Mouse (Mus musculus) embryonic facial prominence, embryonic 13.5 days (tissue): ENCODE data around the gene Ctns. TPM values are rescaled to one million over a fixed set of nuclear protein-coding genes. Genes with fewer than 3 reads are reported as not detected.

Experiments used
- ATAC-seq: fragments of 200-750 bp; cut with Nextera tagmentation; 2 replicates; pipeline ENCODE4 v1.8.0; 2017; ENCODE audit warnings: low read depth; ENCODE audit not compliant: insufficient number of reproducible peaks, insufficient read depth, low FRiP score, low TSS enrichment
- H3K27ac ChIP-seq: fragments of 300-500 bp; sonication (generic); 2 replicates; pipeline ENCODE4 v1.5.1; 2015; ENCODE audit warnings: moderate library complexity, mild to moderate bottlenecking, inconsistent platforms
- H3K27me3 ChIP-seq: fragments of 300-500 bp; sonication (generic); 2 replicates; pipeline ENCODE4 v1.6.1; 2015; ENCODE audit warnings: mild to moderate bottlenecking, inconsistent platforms
- H3K36me3 ChIP-seq: fragments of 300-500 bp; sonication (generic); 2 replicates; pipeline ENCODE4 v1.6.1; 2015; ENCODE audit warnings: mild to moderate bottlenecking, inconsistent platforms
- H3K4me1 ChIP-seq: fragments of 300-500 bp; sonication (generic); 2 replicates; pipeline ENCODE4 v1.6.1; 2015; ENCODE audit warnings: inconsistent platforms
- H3K4me2 ChIP-seq: fragments of 300-500 bp; sonication (generic); 2 replicates; pipeline ENCODE4 v1.6.1; 2015; ENCODE audit warnings: moderate library complexity, mild to moderate bottlenecking, inconsistent platforms
- H3K4me3 ChIP-seq: fragments of 300-500 bp; sonication (generic); 2 replicates; pipeline ENCODE4 v1.5.1; 2015; ENCODE audit warnings: mild to moderate bottlenecking, inconsistent platforms
- H3K9ac ChIP-seq: fragments of 300-500 bp; sonication (generic); 2 replicates; pipeline ENCODE4 v1.6.1; 2015; ENCODE audit warnings: mild to moderate bottlenecking, inconsistent platforms
- H3K9me3 ChIP-seq: fragments of 300-500 bp; sonication (generic); 2 replicates; pipeline ENCODE4 v1.6.1; 2016; ENCODE audit warnings: inconsistent platforms
- WGBS: fragments of 180-500 bp; shearing (Covaris S2); methylation state at CpG from one replicate; pipeline ENCODE4 v1.1.7; 2015; ENCODE audit warnings: mixed read lengths; 5-methylcytosine and 5-hydroxymethylcytosine counted together
- polyA plus RNA-seq: library from polyadenylated mRNA; unstranded; fragments of >200 nt; fragmentation: Nextera tagmentation; extraction: Ambion mirVana; gene quantifications from 2 replicates; pipeline ENCODE4 v1.2.1, GENCODE M21; 2015

Gene Ctns
- polyA plus RNA-seq, 1 experiment from 2014 or later, result 23.6 TPM

DNA sequence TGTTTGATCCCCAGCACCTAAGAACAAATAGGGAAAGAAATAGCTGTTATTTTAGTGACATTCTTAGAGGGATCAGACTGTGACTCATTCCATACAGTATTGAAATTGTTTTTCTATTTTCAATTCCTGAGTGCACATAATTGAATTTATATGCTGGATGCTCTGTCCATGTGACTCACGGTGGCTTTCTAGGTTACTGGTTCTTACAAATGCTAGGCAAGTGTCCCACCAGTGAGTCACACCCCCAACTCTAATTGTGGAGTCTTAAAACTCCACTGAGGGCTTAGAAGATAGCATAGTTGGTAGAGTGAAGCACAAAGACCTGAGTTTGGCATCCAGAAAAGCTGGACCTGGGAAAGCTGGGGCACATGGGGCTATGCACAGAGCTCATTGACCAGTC, 21.8 kb upstream of the Ctns start:
- Histone ChIP-seq H3K36me3 (no peaks in the 10 kb centered on the region), H3K4me2 (no peak overlapping the region), H3K27me3 (no peaks in the 10 kb centered on the region), H3K9ac (no peak overlapping the region), H3K4me3 (no peak overlapping the region), H3K27ac (no peak overlapping the region), H3K4me1 (no peaks in the 10 kb centered on the region), H3K9me3 (no peaks in the 10 kb centered on the region)
- no peak for ATAC-seq
- WGBS, result 84% methylated on average over 1 of the region's 1 CpGs

DNA sequence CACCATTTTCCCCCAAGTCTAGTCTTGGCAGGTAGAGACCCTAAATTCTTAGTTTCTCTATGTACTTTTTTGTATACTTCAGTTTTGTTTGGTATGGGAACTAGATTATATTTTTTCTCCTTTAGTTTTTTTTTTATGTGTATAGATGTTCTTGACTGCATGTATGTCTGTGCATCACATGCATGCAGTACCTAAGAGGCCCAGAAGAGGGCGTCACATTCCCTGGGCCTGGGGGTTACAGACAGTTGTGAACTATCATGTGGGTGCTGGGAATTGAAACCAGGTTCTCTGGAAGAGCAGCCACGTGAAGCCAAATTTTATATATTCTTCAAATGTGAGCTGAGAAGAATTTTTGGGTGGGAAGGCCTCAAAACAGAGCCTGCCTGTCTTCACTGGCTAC, 20.8 kb upstream of the Ctns start:
- Histone ChIP-seq H3K4me2 (no peak overlapping the region), H3K9me3 (no peaks in the 10 kb centered on the region), H3K36me3 (no peaks in the 10 kb centered on the region), H3K27ac (no peak overlapping the region), H3K9ac (no peak overlapping the region), H3K4me3 (no peak overlapping the region), H3K4me1 (no peaks in the 10 kb centered on the region), H3K27me3 (no peaks in the 10 kb centered on the region)
- ATAC-seq, result no peak
- 51% methylated on average over 2 of the region's 2 CpGs for WGBS

GRCm38 (mm10) chr11:73213956-73214355, 15.1 kb upstream of the Ctns start:
- Histone ChIP-seq H3K36me3 (no peaks in the 10 kb centered on the region), H3K4me2 (no peak overlapping the region), H3K4me1 (no peaks in the 10 kb centered on the region), H3K9ac (no peak overlapping the region), H3K27me3 (no peaks in the 10 kb centered on the region), H3K27ac (no peak overlapping the region), H3K4me3 (no peak overlapping the region), H3K9me3 (no peaks in the 10 kb centered on the region)
- ATAC-seq, result no peak
- 75% methylated on average over 3 of the region's 3 CpGs for WGBS

DNA sequence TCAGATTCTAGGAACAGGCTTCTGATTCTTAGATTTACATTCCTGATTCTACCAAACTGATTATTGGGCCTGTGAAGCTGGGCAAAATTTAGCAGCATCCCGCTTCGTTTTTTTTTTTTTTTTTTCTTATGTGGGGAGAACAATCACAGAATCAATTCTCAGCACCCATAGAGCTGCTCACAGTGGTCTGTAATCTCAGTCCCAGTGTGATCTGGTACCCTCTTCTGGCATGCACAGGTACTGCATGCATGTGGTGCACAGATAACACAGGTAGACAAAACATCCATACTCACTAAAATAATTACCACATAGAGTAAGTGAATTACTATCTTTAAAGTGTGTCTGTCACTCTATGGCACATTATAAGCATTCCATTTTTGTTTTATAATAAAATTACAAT, 8.8 kb upstream of the Ctns start:
- no peak overlapping the region for H3K4me2 ChIP-seq
- no peak overlapping the region for H3K4me3 ChIP-seq
- no peak overlapping the region for H3K9ac ChIP-seq
- 78% methylated on average over 2 of the region's 2 CpGs for WGBS
- H3K27ac ChIP-seq, result no peak overlapping the region
- H3K27me3 ChIP-seq, result no peaks in the 10 kb centered on the region
- no peaks in the 10 kb centered on the region for H3K4me1 ChIP-seq
- H3K9me3 ChIP-seq, result no peaks in the 10 kb centered on the region
- no peak for ATAC-seq
- no peaks in the 10 kb centered on the region for H3K36me3 ChIP-seq

GRCm38 (mm10) chr11:73205194-73205593, 6.4 kb upstream of the Ctns start:
- Histone ChIP-seq H3K36me3 (no peaks in the 10 kb centered on the region), H3K4me2 (no peak overlapping the region), H3K9ac (no peak overlapping the region), H3K9me3 (no peaks in the 10 kb centered on the region), H3K4me3 (no peak overlapping the region), H3K27ac (no peak overlapping the region), H3K27me3 (no peaks in the 10 kb centered on the region), H3K4me1 (no peaks in the 10 kb centered on the region)
- 65% methylated on average over 7 of the region's 7 CpGs for WGBS
- no peak for ATAC-seq

DNA sequence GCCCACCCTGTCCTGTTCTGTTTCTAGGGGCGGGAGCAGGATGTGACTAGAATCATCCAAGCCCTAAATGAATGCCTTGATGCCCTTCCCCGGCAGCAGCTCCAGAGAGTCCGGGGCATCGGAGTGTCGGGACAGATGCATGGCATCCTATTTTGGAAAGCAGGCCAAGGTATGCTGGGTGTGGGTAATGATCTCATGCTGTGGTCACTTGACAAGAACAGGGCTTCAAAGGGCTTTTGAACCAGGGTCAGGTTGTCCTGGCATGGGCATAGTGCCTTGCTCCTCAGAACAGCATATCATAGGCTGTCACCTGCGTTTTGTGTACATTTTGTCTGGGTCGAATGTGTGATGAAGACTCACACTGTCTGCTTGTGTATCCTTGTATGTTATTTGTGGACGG, 5.1 kb upstream of the Ctns start:
- Histone ChIP-seq H3K27ac (no peak overlapping the region), H3K27me3 (no peaks in the 10 kb centered on the region), H3K4me2 (no peak overlapping the region), H3K36me3 (no peaks in the 10 kb centered on the region), H3K4me1 (peaks cover 7% of the 10 kb centered on the region; the same call in 1 of the 2 replicates), H3K9me3 (no peaks in the 10 kb centered on the region), H3K4me3 (no peak overlapping the region), H3K9ac (no peak overlapping the region)
- no peak for ATAC-seq
- WGBS, result 85% methylated on average over 8 of the region's 8 CpGs

GRCm38 (mm10) chr11:73201597-73201996, 2.8 kb upstream of the Ctns start:
- H3K4me1 ChIP-seq, result peaks cover 20% of the 10 kb centered on the region
- no peaks in the 10 kb centered on the region for H3K27me3 ChIP-seq
- WGBS, result 23% methylated on average over 4 of the region's 4 CpGs
- no peak for ATAC-seq
- no peak overlapping the region for H3K4me3 ChIP-seq
- no peak overlapping the region for H3K9ac ChIP-seq
- no peak overlapping the region for H3K4me2 ChIP-seq
- no peak overlapping the region for H3K27ac ChIP-seq
- H3K9me3 ChIP-seq, result no peaks in the 10 kb centered on the region
- no peaks in the 10 kb centered on the region for H3K36me3 ChIP-seq

- Histone ChIP-seq H3K4me1 (peaks cover 20% of the 10 kb centered on the region), H3K9me3 (no peaks in the 10 kb centered on the region), H3K27ac (no peak overlapping the region), H3K36me3 (peaks cover under 1% of the 10 kb centered on the region; the same call in 1 of the 2 replicates), H3K27me3 (no peaks in the 10 kb centered on the region), H3K4me3 (no peak overlapping the region), H3K4me2 (no peak overlapping the region), H3K9ac (no peak overlapping the region)
- 59% methylated on average over 2 of the region's 2 CpGs for WGBS
- no peak for ATAC-seq
Observed at GRCm38 (mm10) chr11:73201021-73201420, 2.2 kb upstream of the Ctns start.

- Histone ChIP-seq H3K4me3 (peak overlapping the region; percentile 73), H3K9me3 (no peaks in the 10 kb centered on the region), H3K27me3 (no peaks in the 10 kb centered on the region), H3K4me1 (peaks cover 20% of the 10 kb centered on the region), H3K9ac (peak overlapping the region; percentile 79), H3K4me2 (peak overlapping the region; percentile 95), H3K36me3 (peaks cover 12% of the 10 kb centered on the region), H3K27ac (no peak overlapping the region)
- ATAC-seq, result no peak
- 3% methylated on average over 12 of the region's 12 CpGs for WGBS
Observed at GRCm38 (mm10) chr11:73199879-73200278, 1.0 kb upstream of the Ctns start.

GRCm38 (mm10) chr11:73199230-73199712, 429 bp upstream of the Ctns start, which contains the start of gene Shpk:
TSS of gene Shpk (plus strand) at chr11:73199460.
- H3K9ac ChIP-seq, result peak within 1 kb of the TSS; percentile 82
- under 1% methylated on average over 32 of the region's 32 CpGs for WGBS

DNA sequence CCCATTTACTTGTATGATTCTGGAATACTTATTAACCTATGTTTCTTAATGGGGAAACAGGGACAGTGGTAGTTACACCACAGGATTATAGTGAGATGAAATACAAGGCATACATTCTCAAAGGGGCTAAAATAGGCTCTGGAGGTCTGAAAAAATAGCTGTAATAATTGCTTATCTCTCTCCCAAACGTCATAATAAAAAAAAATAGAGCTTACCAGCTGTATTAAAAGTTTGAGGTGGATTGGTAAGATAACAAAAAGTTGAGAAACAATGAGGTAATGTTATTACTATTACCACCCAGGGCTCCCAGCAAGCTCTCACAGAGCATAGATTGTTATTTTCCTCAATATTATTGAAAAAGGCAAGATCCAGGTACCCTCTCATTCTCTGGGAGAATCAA, 652 bp downstream of the Ctns start:
- Histone ChIP-seq H3K36me3 (peaks cover 12% of the 10 kb centered on the region), H3K4me3 (peak overlapping the region; percentile 73), H3K9ac (peak overlapping the region; percentile 82), H3K4me2 (peak overlapping the region; percentile 95), H3K9me3 (no peaks in the 10 kb centered on the region), H3K27me3 (no peaks in the 10 kb centered on the region), H3K27ac (no peak overlapping the region), H3K4me1 (peaks cover 20% of the 10 kb centered on the region)
- no peak for ATAC-seq
- 4% methylated on average over 1 of the region's 1 CpGs for WGBS

More at GRCm38 (mm10) chr11:73199230-73199712, 429 bp upstream of the Ctns start, which contains the start of gene Shpk:
- Histone ChIP-seq H3K9me3 (no peaks in the 10 kb centered on the region), H3K4me3 (peak within 1 kb of the TSS; percentile 73), H3K4me2 (peak within 1 kb of the TSS; percentile 95), H3K36me3 (peaks cover 12% of the 10 kb centered on the region), H3K27me3 (no peaks in the 10 kb centered on the region), H3K27ac (no peak within 1 kb of the TSS), H3K4me1 (peaks cover 20% of the 10 kb centered on the region)
- ATAC-seq, result peak; percentile 97

DNA sequence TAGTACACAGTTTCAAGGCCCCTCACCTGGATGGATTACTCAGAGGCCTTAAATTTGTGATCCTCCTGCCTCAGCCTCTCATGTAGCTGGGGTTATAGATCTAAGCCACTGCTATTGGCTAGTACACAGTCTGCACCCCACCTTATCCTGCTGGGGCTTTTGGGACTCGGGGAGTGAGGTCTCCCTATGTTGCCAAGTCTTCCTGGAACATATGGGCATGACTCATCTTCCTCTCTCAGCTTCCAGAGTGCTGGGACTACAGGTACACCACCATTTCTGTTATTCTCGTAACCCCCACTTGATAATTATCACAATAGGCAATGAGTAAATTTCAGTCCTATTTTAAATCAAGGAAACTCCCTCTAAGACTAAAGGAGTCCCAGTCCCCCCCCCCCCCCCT, 4.4 kb downstream of the Ctns start:
- ATAC-seq, result no peak
- Histone ChIP-seq H3K27ac (no peak overlapping the region), H3K4me1 (peaks cover 13% of the 10 kb centered on the region), H3K36me3 (peaks cover 37% of the 10 kb centered on the region), H3K9me3 (no peaks in the 10 kb centered on the region), H3K4me3 (no peak overlapping the region), H3K27me3 (no peaks in the 10 kb centered on the region), H3K9ac (no peak overlapping the region), H3K4me2 (no peak overlapping the region)
- 79% methylated on average over 2 of the region's 2 CpGs for WGBS
